Mouse (Mus musculus): ENCODE data around the gene 1700022I11Rik.

- TF ChIP-seq CTCF (IDR thresholded peaks at IDR 0.05) (no peak), EP300 (IDR thresholded peaks at IDR 0.05) (no peak)
These were observed 48.8 kb downstream of the 1700022I11Rik start for GRCm38 (mm10) chr4:43018156-43018555.

Measured in lung, postnatal 0 days (tissue).